Mouse (Mus musculus) G1E (cell line): ENCODE measurements at regions not wholly inside any gene's neighbourhood (a gene's known extent, or its start where the extent isn't known, plus 50 kb on each side); places are given as distances from the start of the nearest gene placed in this dataset.

Source experiments
- ATAC-seq: 2 replicates; pipeline ENCODE4 v1.8.0; 2016; ENCODE audit warnings: mild to moderate bottlenecking; ENCODE audit not compliant: insufficient number of reproducible peaks, poor library complexity, low FRiP score, severe bottlenecking; ENCODE audit errors: extremely low read depth
- DNase-seq: peaks from one replicate; pipeline ENCODE4 v3.0.0; 2012; ENCODE audit warnings: low spot score
- H3K27me3 ChIP-seq: 2 replicates; pipeline ENCODE4 v1.6.1; 2012; ENCODE audit warnings: mild to moderate bottlenecking, low read length, inconsistent platforms; ENCODE audit not compliant: insufficient read depth
- H3K36me3 ChIP-seq: replicated peaks from 2 replicates; pipeline ENCODE3; 2012; ENCODE audit warnings: mild to moderate bottlenecking, inconsistent platforms
- H3K4me1 ChIP-seq: 2 replicates; pipeline ENCODE4 v1.6.1; 2012; ENCODE audit warnings: low read depth, low read length, inconsistent platforms, mixed read lengths; ENCODE audit not compliant: insufficient read depth
- H3K4me3 ChIP-seq: 2 replicates; pipeline ENCODE4 v1.5.1; 2012; ENCODE audit warnings: low read depth, mild to moderate bottlenecking, inconsistent platforms, low read length, moderate library complexity, mixed read lengths
- H3K9me3 ChIP-seq: replicated peaks from 2 replicates; pipeline ENCODE4 v1.6.1; 2012; ENCODE audit warnings: inconsistent platforms
- CTCF ChIP-seq: IDR thresholded peaks from 2 replicates; pipeline ENCODE4 v1.5.1; 2012; ENCODE audit warnings: low read depth, low read length, inconsistent platforms, mixed read lengths
- GATA1 ChIP-seq: IDR thresholded peaks from 2 replicates; pipeline ENCODE4 v1.6.1; 2012; ENCODE audit warnings: borderline replicate concordance, low read length, inconsistent platforms, mixed read lengths
- GATA2 ChIP-seq: IDR thresholded peaks from 2 replicates; pipeline ENCODE4 v1.6.1; 2012; ENCODE audit warnings: low read depth, low read length, inconsistent platforms, borderline replicate concordance
- POLR2AphosphoS5 ChIP-seq: IDR thresholded peaks from 2 replicates; pipeline ENCODE4 v1.6.1; 2012; ENCODE audit warnings: low read depth, low read length, inconsistent platforms; ENCODE audit not compliant: insufficient replicate concordance
- TAL1 ChIP-seq: conservative IDR thresholded peaks from 2 replicates; pipeline ENCODE4 v1.6.1; 2012; ENCODE audit warnings: low read depth, low read length, inconsistent platforms, mixed read lengths

DNA sequence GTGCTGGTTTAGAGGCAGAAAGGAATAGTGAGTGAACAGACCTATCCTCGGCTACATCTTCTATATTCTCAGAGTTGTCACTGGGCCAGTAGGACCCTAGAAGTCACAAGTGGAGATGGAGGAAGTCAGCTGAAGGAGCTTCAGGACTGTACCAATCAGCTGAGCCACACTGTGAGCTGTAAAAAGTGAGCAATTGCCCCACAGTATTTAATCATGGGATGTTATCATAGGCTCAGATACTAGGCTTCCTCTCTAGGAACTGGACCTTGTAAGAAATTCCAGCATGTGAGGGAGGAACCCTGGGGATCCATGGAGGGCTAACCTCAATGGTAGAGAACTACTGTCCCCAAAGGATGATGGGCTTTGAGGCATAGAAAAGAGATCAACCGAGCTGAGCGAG lies 78.2 kb upstream of the Maf start:
- Histone ChIP-seq H3K9me3 (peaks cover 50% of the 10 kb centered on the region), H3K27me3 (no peaks in the 10 kb centered on the region), H3K36me3 (no peaks in the 10 kb centered on the region), H3K4me1 (no peaks in the 10 kb centered on the region), H3K4me3 (no peak overlapping the region)
- no peak for ATAC-seq
- TF ChIP-seq GATA2 (no peak), POLR2AphosphoS5 (no peak), TAL1 (no peak), CTCF (no peak), GATA1 (no peak)
- DNase-seq: no peak

GRCm38 (mm10) chr8:115783364-115783763 lies 75.8 kb upstream of the Maf start:
- ATAC-seq: no peak
- Histone ChIP-seq H3K4me1 (no peaks in the 10 kb centered on the region), H3K9me3 (peaks cover 46% of the 10 kb centered on the region), H3K36me3 (no peaks in the 10 kb centered on the region), H3K27me3 (no peaks in the 10 kb centered on the region), H3K4me3 (no peak overlapping the region)
- DNase-seq: no peak
- TF ChIP-seq POLR2AphosphoS5 (no peak), CTCF (no peak), TAL1 (no peak), GATA1 (no peak)

- DNase-seq: no peak
- ATAC-seq: no peak
- no peak overlapping the region for H3K4me3 ChIP-seq
- TF ChIP-seq CTCF (no peak), TAL1 (no peak), GATA2 (no peak), GATA1 (no peak), POLR2AphosphoS5 (no peak)
- H3K9me3 ChIP-seq: peaks cover 33% of the 10 kb centered on the region
- H3K4me1 ChIP-seq: no peaks in the 10 kb centered on the region
- H3K27me3 ChIP-seq: no peaks in the 10 kb centered on the region
- no peaks in the 10 kb centered on the region for H3K36me3 ChIP-seq
These were observed 70.8 kb upstream of the Maf start for GRCm38 (mm10) chr8:115778433-115778832.

- Histone ChIP-seq H3K9me3 (peaks cover 58% of the 10 kb centered on the region), H3K27me3 (no peaks in the 10 kb centered on the region), H3K4me1 (no peaks in the 10 kb centered on the region), H3K4me3 (no peak overlapping the region), H3K36me3 (no peaks in the 10 kb centered on the region)
- no peak for TF ChIP-seq GATA1
- TF ChIP-seq CTCF: no peak
- no peak for TF ChIP-seq POLR2AphosphoS5
- DNase-seq (no peak), ATAC-seq (no peak)
These were observed 63.5 kb upstream of the Maf start for GRCm38 (mm10) chr8:115771060-115771459.

DNA sequence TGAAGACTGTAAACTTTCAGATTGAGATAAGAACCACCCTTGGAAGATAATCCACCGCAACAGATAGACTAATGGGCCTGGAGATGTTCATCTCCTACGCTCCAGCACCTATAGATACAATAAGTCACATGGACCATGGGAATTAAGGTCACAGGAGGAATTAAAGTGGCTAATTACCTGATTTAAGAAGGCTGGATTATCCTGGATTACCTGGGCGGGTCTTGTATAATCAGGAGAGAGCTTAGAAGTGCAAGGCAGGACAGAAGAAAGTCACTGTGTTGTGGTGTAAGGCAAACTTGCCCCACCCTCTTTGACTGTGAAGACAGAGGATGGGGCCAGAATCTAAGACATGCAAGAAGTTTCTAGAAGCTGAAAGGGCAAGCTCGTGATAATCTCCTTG lies 61.0 kb upstream of the Maf start:
- TF ChIP-seq CTCF (no peak), POLR2AphosphoS5 (no peak), GATA1 (no peak), GATA2 (no peak), TAL1 (no peak)
- peaks cover 61% of the 10 kb centered on the region for H3K9me3 ChIP-seq
- H3K36me3 ChIP-seq: no peaks in the 10 kb centered on the region
- no peak overlapping the region for H3K4me3 ChIP-seq
- DNase-seq: no peak
- H3K4me1 ChIP-seq: no peaks in the 10 kb centered on the region
- no peaks in the 10 kb centered on the region for H3K27me3 ChIP-seq
- no peak for ATAC-seq

DNA sequence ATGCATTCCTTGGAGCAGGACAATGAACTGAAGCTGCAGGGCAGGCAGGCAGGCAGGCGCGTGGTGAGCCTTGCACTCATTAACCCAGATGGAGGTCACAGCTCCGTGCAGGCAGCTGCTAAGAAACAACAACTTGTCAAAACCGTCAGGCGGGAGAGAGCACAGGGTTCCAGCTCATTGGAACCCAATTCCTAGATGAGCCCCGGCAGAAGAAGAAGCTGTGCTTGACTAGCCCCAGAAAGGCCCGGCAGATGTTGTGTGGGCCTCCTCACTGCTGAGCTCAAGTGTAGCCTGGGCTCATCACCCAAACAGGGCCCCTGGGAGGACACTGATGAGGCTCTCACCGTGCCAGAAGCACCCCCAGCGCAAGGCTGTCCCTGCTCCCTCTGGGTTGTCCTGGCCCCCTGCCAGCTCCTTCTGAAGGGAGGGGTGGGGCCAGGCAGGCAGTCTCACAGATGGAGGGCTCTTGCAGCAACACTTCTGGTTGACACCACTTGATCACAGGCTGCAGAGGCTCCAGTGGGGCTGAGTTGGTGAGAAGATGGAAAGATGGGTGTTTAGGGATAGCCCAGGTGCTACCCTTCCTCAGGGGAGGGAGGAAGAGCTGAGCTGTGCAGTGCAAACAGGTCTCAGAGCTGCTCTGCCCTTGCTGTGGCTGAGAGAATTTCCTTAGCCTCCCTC lies 58.8 kb upstream of the Maf start:
- TF ChIP-seq POLR2AphosphoS5: no peak
- TF ChIP-seq GATA1: no peak
- no peak for TF ChIP-seq TAL1
- TF ChIP-seq GATA2: no peak
- Histone ChIP-seq H3K36me3 (no peaks in the 10 kb centered on the region), H3K27me3 (no peaks in the 10 kb centered on the region), H3K4me1 (no peaks in the 10 kb centered on the region), H3K9me3 (peaks cover 47% of the 10 kb centered on the region), H3K4me3 (peak overlapping the region; percentile 27; the same call in 1 of the 2 replicates)
- ATAC-seq: no peak
- no peak for DNase-seq
